Mouse (Mus musculus): ENCODE measurements around the gene Akt3. TPM values are rescaled to one million over a fixed set of nuclear protein-coding genes. Genes with fewer than 3 reads are reported as not detected.

The Akt3 gene
- polyA plus RNA-seq, 1 experiment from 2014 or later: 4.2 TPM

DNA sequence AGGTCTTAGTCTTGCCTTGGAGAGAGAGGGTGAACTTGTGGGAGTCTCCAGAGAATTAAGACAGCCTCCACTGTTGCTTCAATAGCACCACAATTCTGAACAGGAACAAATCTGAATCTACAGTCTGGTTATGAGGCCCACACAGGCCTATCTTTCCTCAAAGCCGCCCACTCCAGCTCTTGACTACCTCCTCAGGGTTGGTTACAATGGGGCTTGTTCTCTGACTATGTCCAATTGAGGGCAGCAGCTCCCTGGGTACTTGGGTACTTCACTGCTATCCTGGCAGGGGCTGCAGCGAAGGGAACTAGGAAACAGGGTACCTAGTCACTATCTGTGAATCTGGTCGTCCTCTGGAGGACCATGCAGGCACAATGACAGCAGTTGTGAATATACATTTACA is 230.3 kb downstream of the Akt3 start:
- no peak for ATAC-seq (replicated peaks; ENCODE audit: insufficient number of reproducible peaks, insufficient read depth, low FRiP score, low read depth)
- Histone ChIP-seq H3K4me2 (no peak overlapping the region), H3K36me3 (no peaks in the 10 kb centered on the region; the same call in 1 of the 2 replicates), H3K4me1 (replicated peaks) (peaks cover 10% of the 10 kb centered on the region; the same call in 1 of the 2 replicates), H3K4me3 (no peak overlapping the region), H3K27ac (no peak overlapping the region), H3K9me3 (replicated peaks) (no peaks in the 10 kb centered on the region), H3K27me3 (no peaks in the 10 kb centered on the region), H3K9ac (no peak overlapping the region)
- 68% methylated on average over 3 of the region's 3 CpGs for WGBS

DNA sequence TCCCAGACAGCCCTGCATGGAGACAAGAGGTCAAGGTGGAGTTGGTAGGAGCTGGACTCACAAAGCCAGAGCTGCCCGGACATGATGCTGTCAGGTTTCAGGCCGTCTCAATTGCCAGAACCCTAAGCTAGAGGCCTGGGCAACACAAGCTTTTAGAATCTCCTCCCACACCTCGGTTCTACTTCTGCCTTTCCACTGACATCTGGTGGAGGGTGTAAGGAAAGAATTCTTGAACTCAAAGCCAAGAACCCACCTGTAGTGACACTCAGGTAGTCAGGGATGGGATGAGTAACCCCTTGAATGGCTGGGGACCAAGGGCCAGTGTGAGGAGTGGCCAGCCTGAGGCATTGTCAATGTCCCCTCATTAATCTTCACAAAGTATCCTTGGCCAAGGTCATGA is 235.3 kb downstream of the Akt3 start:
- no peak overlapping the region for H3K9ac ChIP-seq
- H3K4me2 ChIP-seq: no peak overlapping the region
- ATAC-seq (replicated peaks; ENCODE audit: insufficient number of reproducible peaks, insufficient read depth, low FRiP score, low read depth): no peak
- WGBS: 51% methylated on average over 3 of the region's 3 CpGs
- H3K27ac ChIP-seq: no peak overlapping the region
- H3K9me3 ChIP-seq (replicated peaks): no peaks in the 10 kb centered on the region
- H3K27me3 ChIP-seq: no peaks in the 10 kb centered on the region
- H3K4me1 ChIP-seq (replicated peaks): no peaks in the 10 kb centered on the region
- no peaks in the 10 kb centered on the region; the same call in 1 of the 2 replicates for H3K36me3 ChIP-seq
- H3K4me3 ChIP-seq: no peak overlapping the region

DNA sequence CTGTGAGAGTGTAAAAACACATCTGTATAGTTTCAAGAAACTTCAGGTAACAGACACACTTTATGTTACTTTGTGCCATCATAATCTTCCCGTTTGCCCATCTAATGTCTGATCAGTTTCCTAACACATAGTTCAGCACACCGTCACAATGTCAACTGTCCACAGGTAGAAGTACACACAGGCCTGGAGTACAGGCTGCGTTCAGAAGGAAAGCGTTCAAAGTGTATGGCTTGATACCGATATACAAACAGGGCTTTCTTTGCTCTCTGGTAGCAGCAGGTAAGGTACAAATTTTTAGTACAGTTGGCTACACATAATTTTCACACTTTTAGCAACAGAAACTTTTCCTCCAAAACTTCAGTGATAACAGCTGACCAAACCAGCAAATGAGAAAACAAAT is 238.3 kb downstream of the Akt3 start:
- Histone ChIP-seq H3K4me1 (replicated peaks) (peaks cover 4% of the 10 kb centered on the region), H3K36me3 (no peaks in the 10 kb centered on the region), H3K9me3 (replicated peaks) (no peaks in the 10 kb centered on the region), H3K4me3 (no peak overlapping the region), H3K27me3 (no peaks in the 10 kb centered on the region), H3K4me2 (no peak overlapping the region), H3K27ac (no peak overlapping the region), H3K9ac (no peak overlapping the region)
- 90% methylated on average over 5 of the region's 5 CpGs for WGBS
- ATAC-seq (replicated peaks; ENCODE audit: insufficient number of reproducible peaks, insufficient read depth, low FRiP score, low read depth): no peak

DNA sequence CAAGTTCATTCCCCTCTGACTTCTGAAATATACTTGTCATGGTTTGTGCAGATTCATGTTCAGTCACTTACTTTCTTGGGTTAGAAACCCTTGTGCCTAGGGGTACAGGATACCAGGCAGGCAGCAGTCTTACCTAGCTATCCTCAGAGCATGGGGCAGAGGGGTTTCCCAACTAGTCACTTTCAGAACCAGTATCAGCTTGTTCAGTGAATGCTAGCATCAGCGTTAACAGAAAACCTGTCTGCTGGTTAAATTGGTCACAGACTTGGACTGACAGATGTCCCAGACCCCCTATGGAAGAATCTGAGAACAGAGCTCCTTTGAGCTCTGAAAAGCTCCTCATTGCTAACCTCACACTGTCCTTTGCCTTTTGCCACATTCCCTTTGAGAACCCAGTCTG is 239.3 kb downstream of the Akt3 start:
- Histone ChIP-seq H3K4me3 (no peak overlapping the region), H3K27me3 (no peaks in the 10 kb centered on the region), H3K4me1 (replicated peaks) (peaks cover 13% of the 10 kb centered on the region), H3K27ac (no peak overlapping the region), H3K9me3 (replicated peaks) (no peaks in the 10 kb centered on the region), H3K9ac (no peak overlapping the region), H3K36me3 (no peaks in the 10 kb centered on the region), H3K4me2 (no peak overlapping the region)
- ATAC-seq (replicated peaks; ENCODE audit: insufficient number of reproducible peaks, insufficient read depth, low FRiP score, low read depth): no peak
- 94% methylated on average over 1 of the region's 1 CpGs for WGBS

DNA sequence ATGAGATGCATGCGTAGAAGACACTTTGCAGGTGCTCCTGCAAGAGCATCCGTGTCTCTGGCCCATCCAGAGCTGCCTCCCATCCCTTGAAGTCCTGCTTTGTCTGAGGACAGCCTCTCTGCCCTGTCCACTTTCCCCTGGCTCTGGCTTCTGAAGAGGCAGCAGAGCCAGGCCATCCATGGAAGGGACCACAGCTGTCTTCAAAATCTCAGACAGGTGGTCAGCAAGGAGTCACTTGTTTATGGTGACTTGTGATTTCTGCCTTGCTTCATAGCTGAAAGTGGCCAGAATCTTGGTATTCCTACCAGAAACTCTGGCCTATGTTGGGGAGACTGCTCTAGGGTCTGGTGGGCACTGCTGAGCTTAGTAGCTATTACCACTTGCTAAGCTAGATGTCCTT is 241.3 kb downstream of the Akt3 start:
- H3K4me2 ChIP-seq: no peak overlapping the region
- H3K36me3 ChIP-seq: no peaks in the 10 kb centered on the region
- H3K9ac ChIP-seq: no peak overlapping the region
- no peak overlapping the region for H3K27ac ChIP-seq
- 74% methylated on average over 2 of the region's 2 CpGs for WGBS
- H3K4me3 ChIP-seq: no peak overlapping the region
- no peak for ATAC-seq (replicated peaks; ENCODE audit: insufficient number of reproducible peaks, insufficient read depth, low FRiP score, low read depth)
- H3K9me3 ChIP-seq (replicated peaks): no peaks in the 10 kb centered on the region
- H3K4me1 ChIP-seq (replicated peaks): peaks cover 15% of the 10 kb centered on the region
- no peaks in the 10 kb centered on the region for H3K27me3 ChIP-seq

DNA sequence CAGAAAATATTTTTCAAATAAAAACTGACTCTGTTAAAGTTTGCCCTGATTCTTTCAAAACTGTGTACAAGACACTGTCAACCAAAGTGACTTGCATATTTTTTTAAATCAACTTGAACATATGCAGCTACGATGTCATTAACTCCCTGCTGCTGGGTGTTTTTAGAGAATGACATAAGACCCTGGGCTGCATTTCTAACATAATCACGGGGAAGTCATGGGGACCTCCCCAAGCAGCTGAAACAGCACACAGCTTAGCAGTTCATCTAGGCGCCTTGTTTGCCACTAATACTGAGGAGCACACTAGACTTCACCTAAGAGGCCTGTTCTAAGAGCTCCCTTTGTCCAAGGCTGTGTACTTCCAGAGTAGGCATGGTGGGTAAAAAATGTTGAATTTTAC is 242.1 kb downstream of the Akt3 start:
- Histone ChIP-seq H3K4me2 (no peak overlapping the region), H3K4me3 (no peak overlapping the region), H3K9me3 (replicated peaks) (no peaks in the 10 kb centered on the region), H3K9ac (no peak overlapping the region), H3K27ac (no peak overlapping the region), H3K27me3 (no peaks in the 10 kb centered on the region), H3K4me1 (replicated peaks) (peaks cover 17% of the 10 kb centered on the region), H3K36me3 (no peaks in the 10 kb centered on the region)
- ATAC-seq (replicated peaks; ENCODE audit: insufficient number of reproducible peaks, insufficient read depth, low FRiP score, low read depth): no peak
- 51% methylated on average over 3 of the region's 3 CpGs for WGBS

DNA sequence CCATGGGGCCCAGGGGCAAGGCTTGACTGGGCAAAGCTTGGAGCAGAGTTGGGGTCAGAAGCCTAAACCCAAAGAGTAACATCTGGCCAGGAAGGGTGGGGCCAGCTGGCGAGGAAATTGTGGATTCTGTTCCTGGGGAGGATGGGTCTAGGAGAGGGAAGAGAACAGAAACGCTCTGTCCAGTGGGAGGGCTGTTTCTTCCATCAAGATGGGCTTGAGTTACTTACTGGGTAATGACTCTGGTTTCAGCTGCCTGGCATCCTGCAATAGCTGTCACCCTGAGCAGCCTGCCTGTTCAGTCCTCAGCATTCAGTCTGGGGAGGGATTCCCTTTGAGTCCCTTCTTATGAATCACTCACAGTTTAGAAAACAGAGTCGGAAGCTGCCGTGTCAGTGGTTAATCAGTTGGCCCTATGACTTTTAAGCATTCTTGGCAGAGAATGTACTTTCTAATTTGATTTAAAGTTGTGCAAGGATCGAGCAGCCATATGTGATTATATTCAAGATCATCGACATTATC is 243.0 kb downstream of the Akt3 start:
- Histone ChIP-seq H3K27ac (0 out of 2 replicates have a peak overlapping the region, but pooled peaks have one; percentile 52), H3K4me1 (replicated peaks) (peaks cover 24% of the 10 kb centered on the region)
- 48% methylated on average over 6 of the region's 6 CpGs for WGBS

DNA sequence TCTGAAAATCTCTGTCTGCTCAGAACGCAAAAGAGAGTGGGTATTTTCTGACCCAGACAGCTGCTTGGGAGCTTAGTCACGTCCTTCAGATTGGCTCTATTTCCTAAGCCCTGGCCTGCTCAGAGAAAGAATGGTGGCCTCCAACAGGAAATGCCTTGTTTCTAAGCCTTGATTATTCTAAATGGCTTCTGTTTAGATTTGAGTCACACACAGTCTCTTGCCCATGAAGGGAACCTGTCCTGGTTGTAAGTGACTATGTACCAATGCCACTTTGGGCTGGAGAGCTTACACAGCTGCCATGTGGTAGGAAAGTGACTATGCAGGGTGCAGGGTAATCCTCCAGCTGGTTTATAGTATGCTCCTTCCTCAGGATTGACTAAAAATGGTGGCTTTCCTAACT is 243.7 kb downstream of the Akt3 start:
- no peak overlapping the region for H3K4me3 ChIP-seq
- ATAC-seq (replicated peaks; ENCODE audit: insufficient number of reproducible peaks, insufficient read depth, low FRiP score, low read depth): no peak
- H3K27me3 ChIP-seq: no peaks in the 10 kb centered on the region
- no peak overlapping the region for H3K9ac ChIP-seq
- no peaks in the 10 kb centered on the region for H3K9me3 ChIP-seq (replicated peaks)
- H3K27ac ChIP-seq: peak overlapping the region; percentile 52; the same call in 1 of the 2 replicates
- 52% methylated on average over 2 of the region's 2 CpGs for WGBS
- no peak overlapping the region for H3K4me2 ChIP-seq
- no peaks in the 10 kb centered on the region for H3K36me3 ChIP-seq
- H3K4me1 ChIP-seq (replicated peaks): peaks cover 24% of the 10 kb centered on the region

More for the DNA sequence above, 243.0 kb downstream of the Akt3 start:
- Histone ChIP-seq H3K36me3 (no peaks in the 10 kb centered on the region), H3K9ac (no peak overlapping the region), H3K9me3 (replicated peaks) (no peaks in the 10 kb centered on the region), H3K4me2 (no peak overlapping the region), H3K27me3 (no peaks in the 10 kb centered on the region), H3K4me3 (no peak overlapping the region)
- no peak for ATAC-seq (replicated peaks; ENCODE audit: insufficient number of reproducible peaks, insufficient read depth, low FRiP score, low read depth)

DNA sequence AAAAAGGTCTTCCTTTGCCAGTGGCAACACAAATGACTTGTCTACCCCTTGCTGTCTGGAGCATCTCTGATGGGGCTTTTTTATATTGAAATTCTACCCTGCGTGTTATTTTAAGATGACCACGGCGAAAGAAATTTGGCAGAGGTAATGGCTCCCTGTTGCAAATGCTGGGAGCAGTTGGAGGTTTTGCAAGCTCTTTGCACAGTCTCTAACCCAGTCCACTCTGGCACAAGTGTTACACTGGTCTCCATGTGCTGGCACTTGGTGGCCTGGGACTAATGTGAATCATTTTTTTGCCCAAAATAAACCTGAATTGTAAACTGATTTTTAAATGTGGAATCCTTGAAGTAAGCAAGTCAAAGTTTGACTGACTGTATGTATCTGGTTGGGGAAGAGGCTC is 244.2 kb downstream of the Akt3 start:
- H3K9ac ChIP-seq: no peak overlapping the region
- H3K27me3 ChIP-seq: no peaks in the 10 kb centered on the region
- WGBS: 71% methylated on average over 3 of the region's 3 CpGs
- ATAC-seq (replicated peaks; ENCODE audit: insufficient number of reproducible peaks, insufficient read depth, low FRiP score, low read depth): no peak
- H3K9me3 ChIP-seq (replicated peaks): no peaks in the 10 kb centered on the region
- no peak overlapping the region for H3K4me2 ChIP-seq
- peak overlapping the region; percentile 52; the same call in 1 of the 2 replicates for H3K27ac ChIP-seq
- H3K4me1 ChIP-seq (replicated peaks): peaks cover 24% of the 10 kb centered on the region
- H3K36me3 ChIP-seq: no peaks in the 10 kb centered on the region
- no peak overlapping the region for H3K4me3 ChIP-seq

DNA sequence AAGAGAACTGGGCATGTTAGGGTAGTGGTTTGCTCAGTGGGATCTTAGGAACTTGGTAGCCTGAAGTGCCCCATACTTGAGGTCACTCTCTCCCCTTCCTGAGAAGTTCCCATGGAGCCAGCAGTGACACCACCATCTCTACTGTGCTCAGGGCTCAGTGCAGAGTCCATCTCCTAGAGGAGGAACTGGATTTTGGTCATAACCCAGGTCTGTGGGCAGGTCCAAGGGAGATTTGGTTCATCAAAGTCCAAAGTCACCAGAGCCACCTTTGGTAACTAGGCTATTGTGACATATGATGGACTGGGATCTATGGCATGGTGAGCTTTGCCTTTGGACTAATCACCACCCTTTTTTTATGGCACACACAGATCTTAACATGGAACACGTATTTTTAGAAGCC is 244.7 kb downstream of the Akt3 start:
- Histone ChIP-seq H3K27ac (no peak overlapping the region), H3K4me3 (no peak overlapping the region), H3K4me1 (replicated peaks) (peaks cover 24% of the 10 kb centered on the region), H3K9ac (no peak overlapping the region), H3K9me3 (replicated peaks) (no peaks in the 10 kb centered on the region), H3K27me3 (no peaks in the 10 kb centered on the region), H3K4me2 (no peak overlapping the region), H3K36me3 (no peaks in the 10 kb centered on the region)
- 70% methylated on average over 1 of the region's 1 CpGs for WGBS
- no peak for ATAC-seq (replicated peaks; ENCODE audit: insufficient number of reproducible peaks, insufficient read depth, low FRiP score, low read depth)

DNA sequence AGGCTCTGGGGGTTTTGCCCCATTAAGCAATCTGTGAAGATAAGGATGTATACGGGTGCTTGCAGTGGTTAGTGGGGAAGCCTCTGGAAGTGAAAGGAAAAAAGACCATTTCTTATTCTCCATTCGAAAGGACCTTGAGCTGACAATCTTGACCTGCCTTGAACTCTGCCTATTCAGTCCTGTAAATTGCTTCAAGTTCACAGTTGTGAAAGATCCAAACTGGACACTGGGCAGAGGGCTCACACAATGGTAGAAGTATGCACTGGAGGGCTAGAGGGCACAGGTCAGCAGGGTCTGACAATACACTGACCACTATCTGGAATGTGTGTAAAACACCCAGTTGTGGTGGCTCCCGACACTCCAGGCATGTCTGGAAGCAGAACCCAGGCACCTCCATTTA is 245.2 kb downstream of the Akt3 start:
- Histone ChIP-seq H3K36me3 (no peaks in the 10 kb centered on the region), H3K27ac (no peak overlapping the region), H3K27me3 (no peaks in the 10 kb centered on the region), H3K9ac (no peak overlapping the region), H3K4me2 (no peak overlapping the region), H3K4me1 (replicated peaks) (peaks cover 24% of the 10 kb centered on the region), H3K9me3 (replicated peaks) (no peaks in the 10 kb centered on the region), H3K4me3 (no peak overlapping the region)
- WGBS: 81% methylated on average over 3 of the region's 3 CpGs
- ATAC-seq (replicated peaks; ENCODE audit: insufficient number of reproducible peaks, insufficient read depth, low FRiP score, low read depth): no peak

DNA sequence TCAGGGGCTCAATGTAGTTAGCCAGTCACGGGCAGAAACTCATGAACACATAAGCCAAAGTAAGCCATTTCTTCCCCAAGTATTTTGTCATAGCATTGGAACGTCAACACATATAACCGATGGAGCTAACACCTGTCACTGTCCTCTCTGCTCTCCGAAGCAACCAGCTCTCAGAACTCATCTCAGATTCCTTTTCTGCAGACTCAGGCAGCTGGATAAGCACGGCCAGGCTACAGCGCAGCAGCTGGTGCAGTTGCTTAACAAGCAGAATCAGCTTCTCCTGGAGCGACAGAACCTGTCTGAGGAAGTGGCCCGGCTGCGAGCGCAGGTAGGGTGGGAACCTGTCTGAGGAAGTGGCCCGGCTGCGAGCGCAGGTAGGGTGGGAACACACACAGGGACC is 246.3 kb downstream of the Akt3 start:
- ATAC-seq (replicated peaks; ENCODE audit: insufficient number of reproducible peaks, insufficient read depth, low FRiP score, low read depth): no peak

More for the DNA sequence above, 246.3 kb downstream of the Akt3 start:
- H3K9ac ChIP-seq: no peak overlapping the region
- 74% methylated on average over 13 of the region's 13 CpGs for WGBS
- H3K9me3 ChIP-seq (replicated peaks): no peaks in the 10 kb centered on the region
- no peak overlapping the region for H3K4me2 ChIP-seq
- H3K4me3 ChIP-seq: no peak overlapping the region
- H3K27me3 ChIP-seq: no peaks in the 10 kb centered on the region
- H3K27ac ChIP-seq: no peak overlapping the region
- no peaks in the 10 kb centered on the region for H3K36me3 ChIP-seq
- H3K4me1 ChIP-seq (replicated peaks): peaks cover 24% of the 10 kb centered on the region
